Mouse (Mus musculus) heart, postnatal 14 days (tissue): ENCODE measurements around the gene Hmgcr. TPM values are rescaled to one million over a fixed set of nuclear protein-coding genes. Genes with fewer than 3 reads are reported as not detected.
"Not testable (repeated sequence)": the region's sequence is repeated elsewhere in the genome, so short reads cannot be mapped to it uniquely, and the experiment has no call there.

Experiments used
- DNase-seq, 2 experiments: peaks; one replicate each; pipeline ENCODE4 v3.0.0; 2021 to 2022
- intact Hi-C: fragments of 180-260 bp; cut with DNase I; formaldehyde crosslinking; loops from one replicate; pipeline ENCODE4 v1.15.1; 2025
- total RNA-seq, 2 experiments: library from RNA; stranded (reverse); gene quantifications; 2 replicates each; pipeline ENCODE4 v1.2.3; 2021

Hmgcr gene
- total RNA-seq, 2 experiments from 2014 or later = 16.3 TPM

DNA sequence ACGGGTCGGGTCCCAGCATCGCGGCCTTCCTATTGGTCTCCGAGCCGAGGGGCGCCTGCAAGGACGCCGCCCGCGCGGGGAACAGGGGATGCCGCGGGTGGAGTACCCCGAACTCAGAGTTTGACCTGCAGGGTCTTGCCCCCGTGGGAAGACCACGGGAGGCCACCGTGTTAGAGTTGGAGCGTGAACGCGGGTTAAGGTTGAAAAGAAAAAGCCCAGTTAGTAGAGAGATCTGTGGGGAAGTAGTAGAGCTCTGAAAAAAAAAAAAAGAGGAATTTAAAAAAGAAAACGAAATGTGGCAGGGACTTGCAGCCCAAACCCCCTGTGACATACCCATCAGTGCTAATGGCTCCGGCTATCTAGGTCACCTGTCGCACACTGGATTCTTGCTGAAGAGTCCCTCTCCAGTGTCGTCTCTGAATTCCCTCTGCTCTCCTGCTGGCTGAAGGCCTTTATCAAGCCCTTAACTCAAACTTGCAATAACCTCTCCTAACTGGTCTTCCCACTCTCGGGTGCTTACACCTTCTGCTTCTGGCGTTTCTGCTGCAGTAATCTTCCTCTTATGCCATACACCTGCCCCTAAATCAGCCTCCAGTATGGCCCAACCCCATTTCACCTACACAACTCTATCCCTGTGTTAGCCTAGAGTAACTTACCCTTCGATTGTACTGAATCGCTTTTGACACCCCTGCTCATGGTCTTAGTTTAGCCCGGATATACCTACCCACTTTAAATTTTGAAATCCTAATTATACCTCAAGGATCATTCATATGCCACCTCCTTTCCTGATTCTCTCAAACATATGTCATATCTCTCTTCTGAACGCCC is 556 bp upstream of the Hmgcr start:
- intact Hi-C loops = no loop called here

DNA sequence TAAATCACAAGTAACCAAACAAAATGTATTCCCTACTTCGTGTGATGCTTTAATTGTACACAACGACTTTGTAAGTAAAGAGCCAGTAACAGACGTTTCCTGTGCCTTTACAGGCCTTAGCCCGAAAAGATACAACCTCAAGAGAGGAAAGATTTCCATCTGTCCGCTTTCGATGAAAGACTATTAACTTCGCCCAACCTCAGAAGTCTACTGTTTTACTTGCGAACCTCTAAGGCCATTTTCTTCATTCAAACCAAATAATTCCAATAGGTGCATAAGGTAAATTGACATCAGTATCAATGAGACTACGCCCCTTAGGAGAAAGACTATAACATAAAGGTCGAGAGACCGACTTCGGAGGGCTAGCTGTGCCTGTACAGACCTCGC is 724 bp downstream of the Hmgcr start:
- intact Hi-C loops = no loop called here
- no peak for DNase-seq

More for the DNA sequence above, 556 bp upstream of the Hmgcr start:
- DNase-seq = no peak

DNA sequence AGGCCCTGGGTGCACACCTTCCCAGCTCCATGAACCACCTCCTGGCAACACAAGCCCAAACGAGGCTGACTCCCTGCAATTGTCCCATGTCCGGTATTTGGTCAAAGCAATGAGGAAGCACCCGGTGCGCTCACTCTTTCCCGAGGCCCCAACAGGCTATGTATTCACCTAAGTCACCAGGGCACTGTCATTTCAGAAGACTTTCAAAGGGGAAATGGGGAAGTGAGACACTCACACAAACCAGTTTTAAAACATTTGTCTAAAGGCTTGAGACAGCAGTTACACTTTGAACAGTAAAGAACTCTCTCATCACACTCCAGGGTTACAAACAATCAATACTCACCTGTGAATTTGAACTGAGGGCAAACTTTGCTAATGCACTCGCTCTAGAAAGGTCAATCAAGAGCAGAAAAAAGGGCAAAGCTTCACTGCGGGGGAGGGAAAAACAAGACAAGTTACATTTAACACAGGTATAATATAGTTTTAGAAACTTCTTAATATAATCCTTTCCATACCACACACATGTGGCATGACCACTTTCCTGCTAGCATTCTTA is 6.2 kb downstream of the Hmgcr start:
- DNase-seq = no peak
- intact Hi-C loops = no loop called here

DNA sequence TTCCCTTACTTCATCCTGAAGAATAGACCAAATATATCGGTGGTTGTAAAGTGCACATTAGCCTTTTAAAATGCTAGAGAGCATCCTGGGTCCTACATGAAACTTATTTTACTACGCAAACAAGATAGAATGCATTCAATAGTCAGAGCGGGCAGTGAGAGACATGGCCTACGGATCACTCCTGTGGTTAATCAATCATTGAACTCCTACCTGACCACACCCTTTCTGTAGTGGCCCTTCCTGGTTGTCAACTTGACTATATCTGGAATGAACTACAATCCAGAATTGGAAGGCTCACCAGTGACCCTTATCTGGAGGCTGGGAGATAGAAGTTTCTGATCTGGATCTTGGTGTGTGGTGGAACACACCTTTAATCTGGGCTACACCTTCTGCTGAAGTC is 7.6 kb downstream of the Hmgcr start:
- DNase-seq, intact Hi-C loops: not testable (repeated sequence)

DNA sequence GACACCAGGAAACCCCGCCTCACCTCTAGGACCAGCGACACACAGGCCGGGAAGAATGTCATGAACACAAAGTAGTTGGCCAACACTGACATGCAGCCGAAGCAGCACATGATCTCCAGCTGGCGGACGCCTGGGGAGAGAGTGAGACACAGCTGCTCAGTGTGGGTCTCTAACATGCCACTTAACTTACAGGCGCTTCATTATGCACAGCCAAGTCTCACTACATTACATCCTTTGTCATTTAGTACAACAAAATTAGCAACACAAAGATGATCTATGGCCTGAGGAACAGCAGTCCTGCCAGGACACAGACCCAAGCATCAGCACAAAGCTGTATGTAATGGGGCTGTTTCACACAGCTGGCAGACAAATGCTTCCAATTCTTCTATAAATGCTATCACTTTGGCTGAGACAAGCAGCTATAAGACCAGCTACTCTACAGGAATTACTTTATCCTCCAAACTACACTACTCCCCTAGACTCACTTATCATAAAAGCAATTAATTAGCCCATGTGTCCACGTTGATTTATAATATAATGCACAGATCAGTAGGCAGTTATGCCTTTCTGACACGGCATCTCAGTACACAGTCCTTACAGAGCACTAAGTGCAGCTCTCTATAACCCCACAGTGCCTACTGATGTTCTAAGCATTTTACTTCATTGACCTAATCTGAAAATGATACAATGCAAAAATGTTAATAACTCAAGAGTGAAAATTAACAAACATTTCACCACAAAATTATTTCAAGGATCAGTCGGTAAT is 10.5 kb downstream of the Hmgcr start:
- intact Hi-C loops = no loop called here
- DNase-seq = peak; percentile 29 to 42

DNA sequence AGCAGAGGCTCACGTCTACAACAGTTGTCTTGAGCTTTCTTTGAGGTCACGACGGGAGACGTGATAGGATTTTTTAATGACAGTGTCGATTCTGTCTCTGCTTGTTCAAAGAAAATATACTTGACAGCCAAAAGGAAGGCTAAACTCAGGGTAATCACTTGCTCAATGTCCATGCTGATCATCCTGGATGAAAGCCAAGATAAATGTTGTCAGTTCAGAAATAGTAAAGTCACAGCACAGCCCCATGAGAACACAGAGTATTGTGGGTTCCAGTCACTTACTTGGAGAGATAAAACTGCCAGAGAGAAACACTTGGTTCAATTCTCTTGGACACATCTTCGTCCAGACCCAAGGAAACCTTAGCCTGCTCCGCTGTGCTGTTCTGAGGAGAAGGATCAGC is 11.8 kb downstream of the Hmgcr start:
- DNase-seq = no peak
- intact Hi-C loops = no loop called here

DNA sequence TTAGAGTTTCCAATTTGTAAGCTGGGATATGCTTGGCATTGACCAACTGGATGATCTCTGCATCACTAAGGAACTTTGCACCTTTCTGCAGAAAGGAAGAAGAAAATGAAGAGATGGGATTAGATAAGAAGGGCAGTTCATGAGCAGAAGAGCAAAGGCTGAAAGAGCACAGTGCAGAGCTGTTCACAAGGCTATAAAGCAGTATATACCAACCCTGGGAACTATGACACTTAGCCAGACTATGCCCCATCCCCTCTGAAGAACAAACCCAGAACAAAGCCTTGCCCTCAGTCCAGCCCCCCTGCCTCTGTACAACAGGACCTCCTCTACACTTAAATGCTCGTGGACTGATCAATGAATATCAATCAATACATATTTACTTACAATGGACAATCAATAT is 14.1 kb downstream of the Hmgcr start:
- DNase-seq = no peak
- intact Hi-C loops = no loop called here

DNA sequence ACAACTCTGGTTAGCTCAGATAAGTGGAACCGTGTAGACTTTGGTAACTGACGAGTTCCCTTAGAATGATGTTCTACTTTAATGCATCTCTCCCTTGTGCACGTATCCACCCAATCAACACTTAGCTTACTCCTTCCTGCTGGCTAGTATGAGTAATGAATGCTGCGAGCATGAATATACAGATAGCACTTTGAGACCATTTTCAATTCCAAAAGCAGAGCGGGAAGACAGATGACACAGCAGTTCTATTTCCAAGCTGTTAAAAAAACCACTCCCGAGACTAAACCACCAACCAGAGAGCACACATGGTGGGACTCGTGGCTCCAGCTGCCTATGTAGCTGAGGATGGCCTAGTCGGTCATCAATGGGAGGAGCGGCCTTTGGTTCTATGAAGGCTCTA is 17.7 kb downstream of the Hmgcr start:
- intact Hi-C loops = no loop called here
- DNase-seq = no peak

DNA sequence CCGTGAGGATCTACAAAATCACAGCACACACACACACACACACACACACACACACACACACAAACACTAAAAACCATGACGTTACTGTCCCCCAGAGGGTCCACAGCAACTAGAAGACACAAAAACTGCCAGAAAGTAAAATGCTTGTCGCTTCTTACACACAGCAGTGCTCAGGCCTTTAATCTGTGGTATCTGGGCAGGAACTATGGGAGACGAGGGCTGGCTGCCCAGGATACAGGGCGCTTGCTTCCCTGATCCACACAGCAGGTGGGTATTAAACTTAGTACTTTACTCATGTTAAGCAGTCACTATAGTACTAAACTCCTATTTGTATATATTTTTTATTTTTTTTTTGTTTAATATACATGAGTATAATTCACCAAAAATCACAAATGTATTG is 24.9 kb downstream of the Hmgcr start:
- intact Hi-C loops = no loop called here
- DNase-seq = no peak

DNA sequence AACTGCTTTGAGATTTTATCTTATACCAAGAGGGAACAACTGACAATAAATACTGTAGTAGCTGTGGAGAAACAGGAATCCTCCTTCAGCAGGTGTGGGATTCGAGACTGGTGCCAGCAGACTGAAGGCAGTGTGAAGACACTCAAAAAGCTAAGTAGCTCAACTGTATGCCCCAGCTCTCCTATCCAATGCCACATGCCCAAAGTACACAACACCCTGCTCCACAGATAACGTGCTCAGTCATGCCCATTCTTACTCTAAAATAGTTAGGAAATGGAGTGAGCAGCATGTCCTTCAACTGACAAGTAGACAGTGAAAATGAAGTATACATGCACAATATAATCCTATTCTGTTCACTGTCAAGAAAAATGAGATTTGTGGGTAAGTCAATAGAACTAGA is 26.6 kb downstream of the Hmgcr start:
- DNase-seq = no peak
- intact Hi-C loops = no loop called here

DNA sequence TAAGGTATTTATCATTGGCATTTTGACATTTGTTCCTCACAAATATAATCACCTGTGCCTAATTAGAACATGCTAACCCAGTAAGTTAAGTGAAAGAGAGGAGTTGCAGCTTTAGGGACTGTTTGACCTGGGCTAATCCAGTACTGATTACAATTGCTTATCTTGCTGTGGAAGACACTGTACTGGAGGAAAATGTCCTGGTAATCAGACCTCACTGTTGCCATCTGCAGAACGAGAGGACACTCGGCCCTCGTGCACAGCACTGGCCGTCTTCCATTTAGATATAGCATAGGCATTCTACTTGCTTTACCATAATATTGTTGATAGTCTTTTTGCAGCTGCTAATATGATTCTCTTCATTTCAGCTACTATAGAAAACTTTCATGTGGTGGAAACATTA is 40.3 kb downstream of the Hmgcr start:
- intact Hi-C loops = no loop called here
- DNase-seq = no peak

DNA sequence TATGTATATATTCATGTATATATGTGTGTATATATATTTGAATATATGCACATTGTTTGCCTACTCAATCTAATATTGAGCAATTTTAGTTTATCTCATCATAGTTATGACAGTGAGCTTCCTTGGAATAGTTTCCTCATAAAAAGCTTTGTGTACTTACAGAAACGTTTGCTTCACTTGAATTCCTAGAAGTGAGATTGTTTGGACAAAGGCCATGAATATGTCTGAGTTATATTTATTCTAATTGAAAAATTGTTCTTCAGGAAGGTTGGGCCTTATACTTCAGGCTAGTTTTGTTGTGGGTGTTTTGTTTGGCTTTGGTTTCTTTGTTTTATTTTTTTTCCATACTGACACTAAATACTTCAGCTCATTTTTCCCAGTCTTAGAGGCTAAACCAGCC is 49.8 kb downstream of the Hmgcr start:
- DNase-seq = no peak
- intact Hi-C loops = no loop called here

DNA sequence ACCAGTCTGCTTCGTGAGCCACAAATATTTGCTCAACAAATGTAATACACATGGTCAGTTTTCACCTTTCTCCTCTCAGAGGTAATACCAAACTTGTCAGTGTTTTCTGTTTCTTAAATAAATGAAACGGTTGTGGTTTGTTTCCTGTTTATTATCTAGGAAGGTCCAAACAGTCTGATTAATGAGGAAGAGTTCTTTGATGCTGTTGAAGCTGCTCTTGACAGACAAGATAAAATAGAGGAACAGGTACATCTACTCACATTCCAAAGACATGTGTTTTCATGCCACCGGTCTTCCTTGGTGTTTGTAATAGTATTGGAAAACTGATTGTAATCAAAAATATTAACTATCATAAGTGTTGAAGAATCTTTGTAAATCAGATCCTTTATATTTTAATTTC is 56.1 kb downstream of the Hmgcr start:
- intact Hi-C loops = no loop called here
- DNase-seq = no peak

DNA sequence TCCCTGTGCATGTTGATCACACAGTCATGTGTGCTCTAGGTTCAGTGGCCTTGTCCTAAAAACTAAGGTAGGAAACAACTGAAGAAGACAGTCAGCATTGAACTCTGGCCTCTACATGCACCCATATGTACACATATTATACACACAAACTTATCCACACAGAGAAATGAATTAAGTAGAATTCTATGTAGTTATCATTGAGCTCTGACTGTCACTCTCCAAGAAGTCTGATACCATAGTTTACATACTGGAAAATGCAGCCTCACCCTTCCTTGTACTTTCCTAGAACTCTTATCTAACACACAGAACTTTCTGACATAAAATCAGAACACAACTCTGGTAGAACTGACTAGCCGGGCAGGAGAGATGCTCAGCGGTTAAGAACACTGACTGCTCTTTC is 66.5 kb downstream of the Hmgcr start:
- intact Hi-C loops = no loop called here
- no peak for DNase-seq

DNA sequence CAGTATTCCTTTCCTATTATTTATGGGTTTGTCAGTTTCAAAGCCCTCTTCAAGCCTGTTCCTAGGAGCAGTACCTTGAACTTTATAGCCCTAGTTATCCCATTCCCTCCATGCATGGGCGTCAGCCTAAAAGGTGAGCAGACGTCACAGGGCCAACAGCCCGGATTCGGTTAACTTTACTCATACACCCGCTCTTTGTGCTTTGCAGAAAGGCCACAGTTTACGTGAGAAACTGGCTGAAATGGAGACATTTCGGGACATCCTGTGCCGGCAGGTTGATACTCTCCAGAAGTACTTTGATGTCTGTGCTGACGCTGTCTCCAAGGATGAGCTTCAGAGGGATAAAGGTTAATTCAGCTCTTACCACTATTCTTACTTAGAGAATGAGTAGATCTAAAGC is 71.6 kb downstream of the Hmgcr start:
- intact Hi-C loops = loop anchor here (10.0 kb wide), 1 partner anchor 564 kb away; no protein-coding TSS in a partner anchor
- no peak for DNase-seq

Other genes with a start within 250 kb of the Hmgcr start
- under 1 TPM; 0.24 to 0.29 TPM for gene Ankdd1b, start 199.7 kb downstream of the Hmgcr start, total RNA-seq
- gene Gm17622, start 180.2 kb downstream of the Hmgcr start, total RNA-seq = not detected
- 1 to 10 TPM; 5.5 to 6.4 TPM for gene Polk, start 128.4 kb downstream of the Hmgcr start, total RNA-seq
- gene Col4a3bp, start 128.3 kb downstream of the Hmgcr start, total RNA-seq = 10 to 100 TPM; 39.5 to 42.2 TPM
- not detected for gene Ankrd31, start 77.3 kb upstream of the Hmgcr start, total RNA-seq